Mouse (Mus musculus) kidney, adult 8-10 months (tissue): ENCODE measurements around the gene Card11.

Experiments
- DNase-seq, 2 experiments: peaks; one replicate each; pipeline ENCODE4 v3.0.0; 2022

The Card11 gene

GRCm38 (mm10) chr5:141000349-141000748 is at the start of gene Card11:
Card11 (minus strand) TSS chr5:141000582.
- DNase-seq = no peak

- no peak for DNase-seq
Measured at GRCm38 (mm10) chr5:141047651-141048218, 47.4 kb upstream of the Card11 start.

GRCm38 (mm10) chr5:141044976-141045375 is 44.6 kb upstream of the Card11 start:
- DNase-seq = no peak

- no peak for DNase-seq
Measured at GRCm38 (mm10) chr5:141043654-141044447, 43.5 kb upstream of the Card11 start.

- no peak for DNase-seq
Measured at GRCm38 (mm10) chr5:141042406-141042805, 42.0 kb upstream of the Card11 start.

GRCm38 (mm10) chr5:141040846-141041245 is 40.5 kb upstream of the Card11 start:
- DNase-seq = no peak

- no peak for DNase-seq
Measured at GRCm38 (mm10) chr5:141038342-141038741, 38.0 kb upstream of the Card11 start.

GRCm38 (mm10) chr5:141035346-141035745 is 35.0 kb upstream of the Card11 start:
- no peak for DNase-seq

GRCm38 (mm10) chr5:141034301-141034700 is 33.9 kb upstream of the Card11 start:
- no peak for DNase-seq

GRCm38 (mm10) chr5:141033001-141033400 is 32.6 kb upstream of the Card11 start:
- no peak for DNase-seq

GRCm38 (mm10) chr5:141029364-141029763 is 29.0 kb upstream of the Card11 start:
- no peak for DNase-seq

GRCm38 (mm10) chr5:141025635-141026034 is 25.3 kb upstream of the Card11 start:
- no peak for DNase-seq

- DNase-seq = no peak
Measured at GRCm38 (mm10) chr5:141024435-141024834, 24.1 kb upstream of the Card11 start.

GRCm38 (mm10) chr5:141017927-141018700 is 17.7 kb upstream of the Card11 start:
- DNase-seq = no peak

- DNase-seq = no peak
Measured at GRCm38 (mm10) chr5:141016082-141016481, 15.7 kb upstream of the Card11 start.

- DNase-seq = no peak
Measured at GRCm38 (mm10) chr5:141014216-141014615, 13.8 kb upstream of the Card11 start.

GRCm38 (mm10) chr5:141013465-141013864 is 13.1 kb upstream of the Card11 start:
- no peak for DNase-seq

- DNase-seq = no peak
Measured at GRCm38 (mm10) chr5:141005491-141005890, 5.1 kb upstream of the Card11 start.

- DNase-seq = no peak
Measured at GRCm38 (mm10) chr5:141004078-141004763, 3.8 kb upstream of the Card11 start.

GRCm38 (mm10) chr5:140999178-140999672 is 1.2 kb downstream of the Card11 start:
- DNase-seq = no peak

- no peak for DNase-seq
Measured at GRCm38 (mm10) chr5:140997767-140998166, 2.6 kb downstream of the Card11 start.

GRCm38 (mm10) chr5:140992093-140993070 is 8.0 kb downstream of the Card11 start:
- DNase-seq = no peak
